In the genomic region with DNA sequence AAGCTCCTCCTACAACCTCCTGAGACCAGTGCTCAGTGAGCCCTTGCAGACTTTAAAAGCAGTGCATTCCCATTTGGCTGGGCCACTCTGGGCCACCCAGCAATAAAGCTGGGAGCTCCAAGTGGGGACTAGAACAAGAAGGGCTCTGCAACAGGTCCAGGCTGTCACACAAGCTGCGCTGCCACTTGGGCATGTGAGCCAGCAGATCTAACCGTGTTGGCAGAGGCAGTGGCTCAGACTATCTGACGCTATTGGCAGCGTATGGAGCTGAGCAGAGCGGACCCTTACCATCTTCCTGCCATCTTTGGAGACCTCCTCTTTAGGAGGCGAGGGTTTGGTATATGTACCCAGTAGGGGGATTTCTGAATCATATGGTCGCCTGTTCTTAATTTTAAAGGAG, we compare ENCODE assay signal across 13 mouse cellular contexts.
DNase-seq lines count a peak whose midpoint lies in the region; ATAC-seq and TF ChIP-seq lines count a peak whose summit lies in the region.
"Had no signal": no experiment of that assay in that cellular context is flagged by ENCODE, and none has a peak within 500 bp of the region (broad histone marks: within the 10 kb centered on the region; RNA-seq: fewer than 3 reads in every experiment).

No protein-coding gene starts in this region.

- no peaks in the 10 kb centered on the region for H3K36me3 ChIP-seq in forebrain, embryonic 14.5 days (ENCODE audit: control insufficient read depth, insufficient read depth, low read length)
- no peaks in the 10 kb centered on the region for H3K36me3 ChIP-seq in forebrain, embryonic 12.5 days (replicated peaks)
- no peaks in the 10 kb centered on the region for H3K36me3 ChIP-seq in forebrain, postnatal 0 days (ENCODE audit: insufficient read depth)
- H3K36me3 ChIP-seq: heart, embryonic 13.5 days; kidney, embryonic 15.5 days had no signal

- peaks cover 3% of the 10 kb centered on the region; the same call in 1 of the 2 replicates for H3K4me1 ChIP-seq in forebrain, embryonic 14.5 days (ENCODE audit: control insufficient read depth, insufficient read depth, low read length)
- no peaks in the 10 kb centered on the region for H3K4me1 ChIP-seq in forebrain, embryonic 12.5 days
- H3K4me1 ChIP-seq in forebrain, postnatal 0 days (ENCODE audit: insufficient read depth), result peaks cover 17% of the 10 kb centered on the region

- peak; percentile 58 for ATAC-seq in forebrain, embryonic 14.5 days
- no peak for ATAC-seq in forebrain, embryonic 12.5 days (ENCODE audit: low FRiP score)
- ATAC-seq in forebrain, postnatal 0 days, result peak; percentile 93

- intact Hi-C loops in left cerebral cortex, postnatal 14 days (cut with DNase I), result no loop called here

- WGBS in forebrain, embryonic 14.5 days, result 68% methylated on average over 7 of the region's 7 CpGs
- WGBS in forebrain, embryonic 12.5 days, result 75% methylated on average over 7 of the region's 7 CpGs
- WGBS in forebrain, postnatal 0 days, result 52% methylated on average over 7 of the region's 7 CpGs

- H3K27me3 ChIP-seq in forebrain, embryonic 14.5 days (replicated peaks; ENCODE audit: control insufficient read depth, insufficient read depth, low read length), result no peaks in the 10 kb centered on the region
- H3K27me3 ChIP-seq in forebrain, embryonic 12.5 days, result no peaks in the 10 kb centered on the region
- H3K27me3 ChIP-seq in forebrain, postnatal 0 days (ENCODE audit: insufficient read depth, low read length), result no peaks in the 10 kb centered on the region
- H3K27me3 ChIP-seq: heart, embryonic 13.5 days; kidney, embryonic 15.5 days had no signal

- no peak overlapping the region for H3K27ac ChIP-seq in forebrain, embryonic 14.5 days (ENCODE audit: low read depth, low read length)
- no peak overlapping the region for H3K27ac ChIP-seq in forebrain, embryonic 12.5 days
- H3K27ac ChIP-seq in forebrain, postnatal 0 days (ENCODE audit: low read depth, low read length), result 0 out of 2 replicates have a peak overlapping the region, but pooled peaks have one; percentile 40
- H3K27ac ChIP-seq: heart, embryonic 13.5 days; hindbrain, embryonic 14.5 days; kidney, embryonic 15.5 days had no signal

- no peaks in the 10 kb centered on the region for H3K9me3 ChIP-seq in forebrain, embryonic 14.5 days (replicated peaks; ENCODE audit: control insufficient read depth, low read length)
- no peaks in the 10 kb centered on the region for H3K9me3 ChIP-seq in forebrain, embryonic 12.5 days
- H3K9me3 ChIP-seq in forebrain, postnatal 0 days (ENCODE audit: low read length), result no peaks in the 10 kb centered on the region
- H3K9me3 ChIP-seq: heart, embryonic 13.5 days; kidney, embryonic 15.5 days had no signal

- no peak overlapping the region for H3K4me2 ChIP-seq in forebrain, embryonic 14.5 days (ENCODE audit: low read length)
- no peak overlapping the region for H3K4me2 ChIP-seq in forebrain, embryonic 12.5 days
- H3K4me2 ChIP-seq in forebrain, postnatal 0 days (ENCODE audit: low read depth), result no peak overlapping the region
- H3K4me2 ChIP-seq: heart, embryonic 13.5 days; hindbrain, embryonic 14.5 days; kidney, embryonic 15.5 days had no signal

- peak; percentile 77 for DNase-seq in forebrain, embryonic 14.5 days (ENCODE audit: low spot score)
- DNase-seq in cerebellum, adult 11-12 months, result peak; percentile 78
- DNase-seq in forebrain, postnatal 0 days, result peak; percentile 88
- DNase-seq in left cerebral cortex, postnatal 14 days (ENCODE audit: low spot score in 2 of 2), result peak; percentile 35 to 78
- no peak for DNase-seq in ovary, postnatal 10 days (ENCODE audit: low spot score)
- DNase-seq in embryo, embryonic 10.5 days (ENCODE audit: low spot score), result no peak
- no peak for DNase-seq in neural tube, embryonic 10.5 days (ENCODE audit: extremely low spot score, low spot score)
- DNase-seq: gastrocnemius, postnatal 14 days; lung, adult 2 months had no signal

- H3K9ac ChIP-seq in forebrain, embryonic 14.5 days (ENCODE audit: low read length), result no peak overlapping the region
- H3K9ac ChIP-seq in forebrain, embryonic 12.5 days, result no peak overlapping the region
- H3K9ac ChIP-seq in forebrain, postnatal 0 days, result no peak overlapping the region
- H3K9ac ChIP-seq: heart, embryonic 13.5 days; hindbrain, embryonic 14.5 days; kidney, embryonic 15.5 days had no signal

- no peak overlapping the region for H3K4me3 ChIP-seq in forebrain, embryonic 14.5 days (ENCODE audit: low read depth, low read length)
- no peak overlapping the region for H3K4me3 ChIP-seq in forebrain, embryonic 12.5 days (replicated peaks)
- H3K4me3 ChIP-seq in forebrain, postnatal 0 days (ENCODE audit: low read depth, low read length), result no peak overlapping the region
- H3K4me3 ChIP-seq: heart, embryonic 13.5 days; kidney, embryonic 15.5 days had no signal

- TF ChIP-seq CTCF in forebrain, postnatal 0 days (IDR thresholded peaks at IDR 0.05; ENCODE audit: low read depth), result no peak

Comparison
In these comparisons a context has a peak if more than half of its experiments do, and no peak if none do; other contexts are left out.
1. DNase-seq: peak in forebrain, embryonic 14.5 days (single experiment), cerebellum, adult 11-12 months (single experiment), forebrain, postnatal 0 days (single experiment) and left cerebral cortex, postnatal 14 days (2 of 2); none in ovary, postnatal 10 days (single experiment), embryo, embryonic 10.5 days (single experiment) and neural tube, embryonic 10.5 days (single experiment).